Mouse (Mus musculus) brain, embryonic 14.5 days (tissue): ENCODE results near the gene Pola1.

Source experiments
- CTCF ChIP-seq: fragments of 200-500 bp; IDR thresholded peaks from 2 replicates; pipeline ENCODE4 v1.5.1; 2012; ENCODE audit warnings: inconsistent platforms, mild to moderate bottlenecking, moderate library complexity, borderline replicate concordance; ENCODE audit not compliant: insufficient read depth, insufficient read length; ENCODE audit errors: extremely low read depth
- POLR2A ChIP-seq: fragments of 200-500 bp; IDR thresholded peaks from 2 replicates; pipeline ENCODE4 v1.6.1; 2012; ENCODE audit warnings: mild to moderate bottlenecking, inconsistent platforms, borderline replicate concordance; ENCODE audit not compliant: poor library complexity, insufficient read depth, insufficient read length, severe bottlenecking; ENCODE audit errors: extremely low read depth

- no peak for TF ChIP-seq CTCF
- no peak for TF ChIP-seq POLR2A
Observed at GRCm38 (mm10) chrX:93294736-93295490, 337.0 kb downstream of the Pola1 start.
